Mouse (Mus musculus) liver, embryonic 14.5 days (tissue): ENCODE measurements around the gene Zfp444. TPM values are rescaled to one million over a fixed set of nuclear protein-coding genes. Genes with fewer than 3 reads are reported as not detected.
A peak's percentile ranks its signal among the peaks of the same experiment; 100 is the strongest.
"Not testable (repeated sequence)": the region's sequence is repeated elsewhere in the genome, so short reads cannot be mapped to it uniquely, and the experiment has no call there.

ENCODE experiments used
- ATAC-seq: fragments of 200-750 bp; cut with Nextera tagmentation; 2 replicates; pipeline ENCODE4 v1.8.0; 2017; ENCODE audit warnings: moderate number of reproducible peaks, mild to moderate bottlenecking, moderate library complexity; ENCODE audit not compliant: insufficient read depth
- DNase-seq, 3 experiments: peaks; one replicate each; pipeline ENCODE4 v3.0.0-alpha.2; 2012 to 2013; ENCODE audit warnings: low read depth in 3 of 3, low spot score in 3 of 3
- H3K27ac ChIP-seq: fragments of 300-500 bp; sonication (generic); 2 replicates; pipeline ENCODE4 v1.5.1; 2014; ENCODE audit warnings: moderate library complexity, mild to moderate bottlenecking, control low read depth, inconsistent platforms
- H3K27me3 ChIP-seq: fragments of 300-500 bp; sonication (generic); 2 replicates; pipeline ENCODE4 v1.6.1; 2014; ENCODE audit warnings: mild to moderate bottlenecking, low read length, moderate library complexity; ENCODE audit not compliant: control insufficient read depth, insufficient read depth
- H3K36me3 ChIP-seq: fragments of 300-500 bp; sonication (generic); replicated peaks from 2 replicates; pipeline ENCODE4 v1.6.1; 2014; ENCODE audit warnings: low read depth; ENCODE audit not compliant: control insufficient read depth, insufficient read depth
- H3K4me1 ChIP-seq, 2 experiments: fragments of 200-500 bp in 1 of 2; fragments of 300-500 bp in 1 of 2; sonication (generic) in 1 of 2; replicated peaks; 2 replicates each; pipeline ENCODE4 v1.6.1; 2012 to 2014; ENCODE audit warnings: antibody characterized with exemption in 1 of 2, inconsistent platforms in 1 of 2, low read length in 1 of 2; ENCODE audit not compliant: control insufficient read depth in 2 of 2, insufficient read depth in 2 of 2
- H3K4me2 ChIP-seq: fragments of 300-500 bp; sonication (generic); 2 replicates; pipeline ENCODE4 v1.6.1; 2014; ENCODE audit warnings: low read depth, mild to moderate bottlenecking, control low read depth, moderate library complexity
- H3K4me3 ChIP-seq, 2 experiments: fragments of 200-500 bp in 1 of 2; fragments of 300-500 bp in 1 of 2; sonication (generic) in 1 of 2; 2 replicates each; pipeline ENCODE4 v1.5.1; 2012 to 2014; ENCODE audit warnings: low read depth in 2 of 2, low read length in 2 of 2, mild to moderate bottlenecking in 2 of 2, control low read depth in 1 of 2, inconsistent platforms in 1 of 2, moderate library complexity in 1 of 2; ENCODE audit not compliant: insufficient read depth in 1 of 2
- H3K9ac ChIP-seq: fragments of 300-500 bp; sonication (generic); replicated peaks from 2 replicates; pipeline ENCODE4 v1.6.1; 2014; ENCODE audit warnings: mild to moderate bottlenecking, control low read depth, moderate library complexity
- H3K9me3 ChIP-seq: fragments of 300-500 bp; sonication (generic); 2 replicates; pipeline ENCODE4 v1.6.1; 2016; ENCODE audit warnings: low read length, mixed read lengths; ENCODE audit not compliant: control insufficient read depth
- CTCF ChIP-seq: IDR thresholded peaks from 2 replicates; pipeline ENCODE4 v1.5.1; 2016; ENCODE audit warnings: antibody characterized with exemption, low read depth, control low read depth
- EP300 ChIP-seq: IDR thresholded peaks from 2 replicates; pipeline ENCODE4 v1.6.1; 2016; ENCODE audit warnings: antibody characterized with exemption, low read depth
- WGBS: fragments of 180-500 bp; shearing (Covaris S2); extraction: QIAGEN DNeasy Blood & Tissue Kit; methylation state at CpG from one replicate; pipeline ENCODE4 v1.1.7; 2014; ENCODE audit not compliant: insufficient replicate concordance; 5-methylcytosine and 5-hydroxymethylcytosine counted together
- polyA plus RNA-seq, 2 experiments: library from polyadenylated mRNA; depleted of rRNA in 1 of 2; stranded (reverse) in 1 of 2; unstranded in 1 of 2; fragments of >200 nt; fragmentation: Nextera tagmentation in 1 of 2; extraction: Ambion mirVana in 1 of 2; gene quantifications; 2 replicates each; pipeline versions ENCODE4 v1.2.1 to v1.2.3; 2012 to 2014

Gene Zfp444
- polyA plus RNA-seq, 2 experiments: 10.1 to 15.0 TPM

DNA sequence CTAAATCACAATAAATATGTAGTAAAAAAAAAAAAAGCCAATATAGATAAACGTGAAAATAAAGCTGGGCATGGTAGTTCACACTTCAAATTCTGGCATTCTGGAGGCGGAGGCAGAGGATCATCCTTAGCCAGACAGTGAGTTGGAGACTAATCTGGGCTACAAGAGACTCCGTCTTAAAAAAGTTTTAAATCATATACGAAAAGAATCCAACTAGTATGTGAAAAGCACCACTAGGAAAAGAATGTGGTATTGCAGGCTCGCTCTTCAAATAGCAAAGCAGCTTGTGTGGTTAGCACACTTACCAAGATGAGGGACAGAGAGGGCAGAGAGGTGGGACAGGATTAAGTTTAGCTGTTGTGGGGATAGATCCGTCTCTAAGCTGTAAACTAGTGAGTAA, 1.2 kb upstream of the Zfp444 start:
- H3K4me3 ChIP-seq: peak overlapping the region; percentile 68 to 93; a peak in 2 of 4 replicates
- TF ChIP-seq EP300 (no peak), CTCF (no peak)
- H3K9me3 ChIP-seq: no peaks in the 10 kb centered on the region
- ATAC-seq: no peak
- peak overlapping the region; percentile 1 for H3K27ac ChIP-seq
- no peaks in the 10 kb centered on the region for H3K27me3 ChIP-seq
- no peak for DNase-seq
- H3K4me2 ChIP-seq: peak overlapping the region; percentile 80
- WGBS: 54% methylated on average over 6 of the region's 6 CpGs
- no peaks in the 10 kb centered on the region for H3K36me3 ChIP-seq
- H3K9ac ChIP-seq: peak overlapping the region; percentile 84
- H3K4me1 ChIP-seq: peaks cover 4 to 24% of the 10 kb centered on the region in 2 experiments

DNA sequence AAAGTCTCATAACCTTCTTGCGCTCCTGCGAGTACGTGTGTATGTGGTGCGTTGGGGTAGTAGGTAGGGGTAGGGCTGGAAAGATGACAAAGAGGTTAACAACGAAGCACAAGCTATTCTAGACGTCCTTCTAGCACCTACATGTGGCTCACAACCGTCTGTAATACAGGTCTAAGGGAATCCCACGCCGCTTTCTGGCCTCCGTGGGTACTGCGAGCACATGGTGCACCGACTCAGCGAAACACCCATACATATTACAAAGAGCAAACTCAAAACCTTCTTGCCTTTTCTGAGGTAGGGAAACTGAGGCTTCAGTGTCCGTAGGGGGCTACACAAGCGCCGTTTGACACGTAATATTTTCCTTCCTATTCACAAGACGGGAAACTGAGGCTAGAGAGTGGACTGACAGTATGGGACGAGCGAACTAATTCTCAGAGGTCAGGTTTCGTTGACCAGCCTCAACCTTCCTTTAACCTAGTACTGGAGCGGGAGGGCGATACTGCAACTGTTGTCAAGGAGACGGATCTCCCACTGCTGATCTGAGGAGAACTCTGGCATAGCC, 501 bp upstream of the Zfp444 start:
- peak overlapping the region; percentile 68 to 93 for H3K4me3 ChIP-seq
- under 1% methylated on average over 24 of the region's 24 CpGs for WGBS

DNA sequence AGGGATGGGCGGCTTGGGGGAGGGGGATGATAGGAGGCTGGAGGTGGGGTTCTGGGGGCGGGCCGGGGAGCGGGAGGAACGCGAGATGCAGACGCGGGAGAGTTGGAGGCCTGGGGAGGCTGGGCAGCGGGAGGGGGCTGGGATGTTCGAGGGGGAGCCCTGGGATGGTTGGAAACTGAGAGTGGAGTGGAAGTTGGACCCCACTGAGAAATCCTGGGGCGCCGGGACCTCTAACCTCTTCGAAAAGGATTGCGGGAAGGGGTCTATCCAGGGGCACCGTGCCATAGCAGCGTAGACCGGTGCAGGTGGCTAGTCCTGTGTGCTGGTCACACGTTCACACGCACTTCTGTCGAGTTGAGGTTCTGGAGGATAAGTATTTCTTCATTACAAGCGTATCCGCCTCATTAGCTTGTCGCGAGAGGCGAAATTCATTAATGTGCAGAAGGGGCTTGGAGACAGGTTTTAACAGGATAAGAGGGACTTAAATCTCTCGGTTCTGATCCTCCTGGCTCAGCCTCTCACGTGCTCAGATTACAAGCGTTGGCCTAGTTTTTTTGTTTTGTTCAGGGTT, 733 bp downstream of the Zfp444 start:
- peak overlapping the region; percentile 58 for H3K27ac ChIP-seq
- DNase-seq (no peak), ATAC-seq (peak; percentile 36; the same call in 1 of the 2 replicates)
- H3K4me1 ChIP-seq: peaks cover 4 to 24% of the 10 kb centered on the region in 2 experiments
- peak overlapping the region; percentile 68 to 93 for H3K4me3 ChIP-seq
- no peak for TF ChIP-seq EP300
- TF ChIP-seq CTCF: no peak
- H3K9me3 ChIP-seq: no peaks in the 10 kb centered on the region
- H3K9ac ChIP-seq: peak overlapping the region; percentile 84
- H3K36me3 ChIP-seq: no peaks in the 10 kb centered on the region
- no peaks in the 10 kb centered on the region for H3K27me3 ChIP-seq
- peak overlapping the region; percentile 80 for H3K4me2 ChIP-seq
- WGBS: 2% methylated on average over 28 of the region's 28 CpGs

More for the DNA sequence above, 501 bp upstream of the Zfp444 start:
- H3K9ac ChIP-seq: peak overlapping the region; percentile 84
- peak overlapping the region; percentile 1 for H3K27ac ChIP-seq
- H3K36me3 ChIP-seq: no peaks in the 10 kb centered on the region
- ATAC-seq (peak; percentile 42), DNase-seq (peak in 1 of 3 experiments; percentile 59)
- H3K4me2 ChIP-seq: peak overlapping the region; percentile 80
- peaks cover 4 to 24% of the 10 kb centered on the region in 2 experiments for H3K4me1 ChIP-seq
- TF ChIP-seq EP300 (no peak), CTCF (peak; percentile 69)
- H3K9me3 ChIP-seq: no peaks in the 10 kb centered on the region
- no peaks in the 10 kb centered on the region for H3K27me3 ChIP-seq

DNA sequence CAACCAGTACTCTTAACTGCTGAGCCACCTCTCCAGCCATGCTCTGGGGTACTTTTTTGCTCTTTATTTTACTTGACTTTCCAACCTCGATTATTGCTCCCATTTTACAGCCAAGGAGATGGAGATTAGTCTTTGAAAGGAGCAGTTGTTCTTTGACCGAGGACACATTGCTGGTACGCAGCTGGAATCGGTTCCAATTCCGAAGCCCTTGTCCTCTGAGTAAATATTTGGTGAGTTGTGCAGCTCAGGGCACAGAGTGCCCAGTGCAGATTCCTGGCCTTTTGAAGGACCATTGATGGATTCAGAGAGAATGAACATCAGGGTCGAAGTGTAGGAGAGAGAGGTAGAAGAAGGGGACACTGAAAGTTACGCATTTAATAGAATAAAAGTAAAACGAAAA, 1.8 kb downstream of the Zfp444 start:
- Histone ChIP-seq H3K9me3 (no peaks in the 10 kb centered on the region), H3K9ac (no peak overlapping the region), H3K4me2 (peak overlapping the region; percentile 80), H3K36me3 (no peaks in the 10 kb centered on the region), H3K4me3 (no peak overlapping the region), H3K4me1 (peaks cover 4 to 24% of the 10 kb centered on the region in 2 experiments), H3K27me3 (no peaks in the 10 kb centered on the region), H3K27ac (no peak overlapping the region)
- TF ChIP-seq CTCF (no peak), EP300 (no peak)
- no peak for DNase-seq
- no peak for ATAC-seq
- 72% methylated on average over 8 of the region's 8 CpGs for WGBS

DNA sequence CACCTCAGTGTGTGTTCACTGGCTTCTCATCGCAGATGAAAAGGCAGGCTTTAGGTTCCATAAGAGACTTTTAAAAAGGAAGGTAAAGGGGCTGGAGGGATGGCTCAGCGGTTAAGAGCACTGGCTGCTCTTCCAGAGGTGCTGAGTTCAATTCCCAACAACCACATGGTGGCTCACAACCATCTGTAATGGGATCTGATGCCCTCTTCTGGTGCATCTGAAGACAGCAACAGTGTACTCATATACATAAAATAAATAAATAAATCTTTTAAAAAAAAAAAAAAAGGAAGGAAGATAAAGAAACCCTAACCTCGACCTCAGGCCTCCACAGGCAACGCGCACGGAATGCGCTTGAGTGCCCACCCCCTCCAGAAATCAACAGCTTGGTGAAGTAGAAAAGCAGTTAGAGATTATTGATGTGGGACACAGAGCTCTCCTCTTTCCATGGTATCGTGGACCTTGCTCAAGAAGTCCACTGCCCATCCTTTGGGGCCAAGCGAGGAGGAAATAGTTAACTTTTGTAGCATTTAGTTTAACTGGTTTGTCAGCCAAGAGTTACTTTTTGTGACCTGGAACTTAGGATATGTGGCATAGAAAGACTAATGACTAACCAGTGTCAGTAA, 2.5 kb downstream of the Zfp444 start:
- H3K27ac ChIP-seq, H3K4me3 ChIP-seq, H3K9ac ChIP-seq, H3K36me3 ChIP-seq, DNase-seq, H3K9me3 ChIP-seq, H3K27me3 ChIP-seq, ATAC-seq: not testable (repeated sequence)
- TF ChIP-seq CTCF: peak; percentile 44
- Histone ChIP-seq H3K4me1 (peaks cover 4 to 24% of the 10 kb centered on the region in 2 experiments), H3K4me2 (peak overlapping the region; percentile 3; the same call in 1 of the 2 replicates)
- WGBS: 32% methylated on average over 9 of the region's 9 CpGs
